Mouse (Mus musculus) T-helper 2 cell (primary cell): ENCODE measurements around the gene Kif12.

Experiments used
- in situ Hi-C: fragments of 300-600 bp; cut with MboI, MseI; formaldehyde crosslinking; loops from one replicate; pipeline ENCODE4 v1.15.1; 2025; ENCODE audit warnings: high pct_unique_total_duplicates

The Kif12 gene

GRCm38 (mm10) chr4:63171969-63172685, at the start of gene Kif12:
TSS of gene Kif12 (minus strand) at chr4:63172131.
- in situ Hi-C loops = no loop called here

- in situ Hi-C loops = no loop called here
Observed at GRCm38 (mm10) chr4:63221096-63221958, 49.4 kb upstream of the Kif12 start.

GRCm38 (mm10) chr4:63219635-63220034, 47.7 kb upstream of the Kif12 start:
- in situ Hi-C loops = loop anchor here (5.0 kb wide), 1 partner anchor 88 kb away; no protein-coding TSS in a partner anchor

- in situ Hi-C loops = loop anchor here (5.0 kb wide), 1 partner anchor 88 kb away; no protein-coding TSS in a partner anchor
Observed at GRCm38 (mm10) chr4:63219059-63219458, 47.1 kb upstream of the Kif12 start.

GRCm38 (mm10) chr4:63217513-63217912, 45.6 kb upstream of the Kif12 start:
- in situ Hi-C loops = loop anchor here (5.0 kb wide), 1 partner anchor 90 kb away; no protein-coding TSS in a partner anchor

- in situ Hi-C loops = loop anchor here (5.0 kb wide), 1 partner anchor 91 kb away; no protein-coding TSS in a partner anchor
Observed at GRCm38 (mm10) chr4:63216566-63216965, 44.6 kb upstream of the Kif12 start.

- in situ Hi-C loops = loop anchor here (5.0 kb wide), 1 partner anchor 91 kb away; no protein-coding TSS in a partner anchor
Observed at GRCm38 (mm10) chr4:63215993-63216531, 44.1 kb upstream of the Kif12 start.

- in situ Hi-C loops = loop anchor here (5.0 kb wide), 1 partner anchor 92 kb away; no protein-coding TSS in a partner anchor
Observed at GRCm38 (mm10) chr4:63215185-63215992, 43.5 kb upstream of the Kif12 start.

GRCm38 (mm10) chr4:63213907-63214621, 42.1 kb upstream of the Kif12 start, which contains the start of gene Col27a1:
TSS of gene Col27a1 (plus strand) at chr4:63214004.
- in situ Hi-C loops = no loop called here

GRCm38 (mm10) chr4:63205583-63205982, 33.7 kb upstream of the Kif12 start:
- in situ Hi-C loops = no loop called here

GRCm38 (mm10) chr4:63203874-63204273, 31.9 kb upstream of the Kif12 start:
- in situ Hi-C loops = no loop called here

- in situ Hi-C loops = no loop called here
Observed at GRCm38 (mm10) chr4:63199366-63199765, 27.4 kb upstream of the Kif12 start.

- in situ Hi-C loops = no loop called here
Observed at GRCm38 (mm10) chr4:63194366-63194765, 22.4 kb upstream of the Kif12 start.

GRCm38 (mm10) chr4:63191641-63192040, 19.7 kb upstream of the Kif12 start:
- in situ Hi-C loops = no loop called here

GRCm38 (mm10) chr4:63186281-63186870, 14.4 kb upstream of the Kif12 start:
- in situ Hi-C loops = no loop called here

- in situ Hi-C loops = loop anchor here (5.0 kb wide), 1 partner anchor 136 kb away; no protein-coding TSS in a partner anchor
Observed at GRCm38 (mm10) chr4:63181556-63181955, 9.6 kb upstream of the Kif12 start.

GRCm38 (mm10) chr4:63171122-63171521, 809 bp downstream of the Kif12 start:
- in situ Hi-C loops = no loop called here

- in situ Hi-C loops = no loop called here
Observed at GRCm38 (mm10) chr4:63170061-63170460, 1.9 kb downstream of the Kif12 start.

- in situ Hi-C loops = loop anchor here (10.0 kb wide), 1 partner anchor 138 kb away; no protein-coding TSS in a partner anchor
Observed at GRCm38 (mm10) chr4:63166323-63166722, 5.6 kb downstream of the Kif12 start.

- in situ Hi-C loops = loop anchor here (10.0 kb wide), 1 partner anchor 139 kb away; no protein-coding TSS in a partner anchor
Observed at GRCm38 (mm10) chr4:63165636-63166035, 6.3 kb downstream of the Kif12 start.
